Mouse (Mus musculus) CD4-positive helper T cell, adult 2 months (primary cell): Measurements from ENCODE around the gene Ccnj.

Experiments
- DNase-seq: peaks from one replicate; pipeline ENCODE4 v3.0.0-alpha.2; 2012; ENCODE audit warnings: low read depth, missing footprints, low spot score

Ccnj gene

DNA sequence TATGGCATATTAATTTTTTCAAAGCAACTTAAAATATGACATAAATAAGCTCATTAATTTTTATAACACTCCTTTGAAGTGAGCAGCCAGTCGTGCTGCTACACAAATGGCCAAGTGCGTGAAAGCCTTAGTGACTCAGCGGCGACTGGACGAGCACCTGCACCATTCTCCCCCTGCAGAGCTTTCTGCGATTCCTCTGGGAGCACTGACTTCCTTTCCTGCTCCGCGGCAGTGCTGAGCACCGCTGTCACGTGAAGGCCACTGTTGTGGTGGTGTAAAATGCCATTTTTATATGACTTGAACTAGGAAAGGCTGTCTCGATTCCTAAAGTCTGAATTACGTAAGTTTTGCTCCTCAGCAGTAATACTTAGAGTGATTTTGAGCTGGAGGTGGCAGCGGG lies 10.5 kb downstream of the Ccnj start:
- no peak for DNase-seq

DNA sequence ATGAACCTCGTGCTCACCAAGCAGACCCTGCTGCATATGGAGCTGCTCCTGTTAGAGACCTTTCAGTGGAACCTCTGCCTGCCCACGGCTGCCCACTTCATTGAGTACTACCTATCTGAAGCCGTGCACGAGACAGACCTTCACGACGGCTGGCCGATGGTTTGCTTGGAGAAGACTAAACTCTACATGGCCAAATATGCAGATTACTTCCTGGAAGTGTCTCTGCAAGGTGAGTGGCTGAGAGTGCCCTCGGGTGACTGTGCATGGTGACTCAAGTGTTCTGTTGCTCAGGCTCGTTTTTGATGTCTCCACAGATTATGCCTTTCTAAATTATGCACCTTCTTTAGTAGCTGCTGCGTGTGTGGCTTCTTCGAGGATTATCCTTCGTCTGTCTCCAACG lies 13.7 kb downstream of the Ccnj start:
- DNase-seq: no peak

DNA sequence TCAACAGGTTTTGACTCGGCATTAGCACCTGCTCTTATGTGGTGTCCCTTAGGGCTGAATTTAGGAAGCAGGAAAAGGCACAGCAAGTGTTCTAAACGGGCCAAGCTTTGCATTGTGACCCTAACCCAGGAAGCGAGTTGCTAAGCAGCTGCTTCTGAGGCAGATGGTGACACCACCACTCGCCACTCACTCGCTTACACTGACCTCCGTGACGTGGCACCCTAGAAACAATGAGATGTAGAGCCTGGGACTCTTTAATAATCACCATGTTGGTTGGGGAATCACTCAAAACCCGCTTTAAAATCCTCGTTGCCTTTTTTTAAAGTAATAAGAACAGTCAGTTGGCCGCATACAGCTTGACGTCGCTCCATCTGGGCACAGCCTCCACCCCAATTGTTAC lies 18.3 kb downstream of the Ccnj start:
- DNase-seq: no peak

DNA sequence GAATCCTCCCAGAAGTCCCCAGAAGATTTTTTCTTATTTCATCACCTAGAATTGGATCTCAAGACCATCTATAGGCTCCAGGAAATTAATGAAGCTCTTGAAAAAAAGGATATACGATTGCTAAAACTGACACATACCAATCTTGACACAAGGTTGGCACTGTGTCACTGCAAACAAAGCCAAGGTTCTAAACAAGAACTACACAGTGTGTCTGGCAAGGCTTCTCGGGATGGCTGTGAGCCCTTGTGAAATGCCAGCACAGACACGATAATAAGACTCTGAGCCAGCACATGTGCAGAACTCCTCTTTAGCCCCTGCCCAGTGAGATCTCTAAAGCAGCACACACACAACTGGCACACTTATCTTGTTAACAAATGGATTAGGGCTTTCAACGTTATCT lies 28.5 kb downstream of the Ccnj start:
- no peak for DNase-seq

DNA sequence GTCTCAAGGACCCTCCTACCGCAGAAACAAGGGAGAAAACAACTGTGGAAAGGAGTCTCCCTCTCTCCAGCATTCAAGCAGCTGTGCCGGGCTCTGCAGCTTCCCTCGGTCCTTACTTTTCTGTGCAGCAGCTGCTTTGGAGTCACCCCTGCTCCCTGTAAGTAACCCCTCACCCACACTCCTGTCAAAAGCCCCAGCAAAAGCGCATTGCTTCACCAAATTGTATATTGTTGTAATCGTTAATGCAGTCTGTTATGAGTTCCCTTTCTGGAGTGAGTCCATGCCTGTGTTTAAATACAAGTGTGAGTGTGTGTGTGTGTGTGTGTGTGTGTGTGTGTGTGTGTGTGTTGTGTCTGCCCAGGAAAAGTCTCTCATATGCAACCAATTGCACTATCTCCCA lies 37.2 kb downstream of the Ccnj start:
- DNase-seq: no peak

DNA sequence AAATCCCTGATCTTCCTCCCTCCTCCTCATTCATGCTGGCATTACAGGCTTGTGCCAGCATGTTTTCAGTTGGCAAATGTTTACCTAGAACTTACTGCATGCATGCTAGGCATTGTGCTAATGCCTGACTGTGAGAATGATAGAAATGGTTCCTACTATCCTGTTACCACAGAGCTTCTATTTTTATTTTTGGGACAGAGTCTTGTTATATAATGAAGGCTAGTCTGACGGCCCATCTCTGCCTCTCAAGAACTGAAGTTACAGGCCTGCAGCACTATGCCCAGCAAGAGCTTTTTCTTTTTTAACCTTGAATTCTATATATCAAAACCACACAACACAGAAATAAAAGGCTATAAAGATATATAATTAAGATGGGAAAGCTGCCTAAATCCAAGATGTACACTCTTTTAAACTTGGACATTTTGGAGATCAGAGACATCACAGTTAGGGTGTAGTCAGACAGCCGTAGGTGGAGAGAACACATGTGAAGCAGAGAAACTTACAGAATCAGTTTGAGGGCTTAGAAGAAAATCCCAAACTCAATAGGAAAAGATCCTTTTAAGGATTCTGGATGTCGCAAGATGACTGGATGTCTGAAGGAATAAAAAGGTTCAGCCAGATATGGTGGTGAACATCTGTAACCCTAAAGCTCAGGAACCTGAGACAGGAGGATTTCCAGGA lies 38.5 kb downstream of the Ccnj start:
- no peak for DNase-seq

DNA sequence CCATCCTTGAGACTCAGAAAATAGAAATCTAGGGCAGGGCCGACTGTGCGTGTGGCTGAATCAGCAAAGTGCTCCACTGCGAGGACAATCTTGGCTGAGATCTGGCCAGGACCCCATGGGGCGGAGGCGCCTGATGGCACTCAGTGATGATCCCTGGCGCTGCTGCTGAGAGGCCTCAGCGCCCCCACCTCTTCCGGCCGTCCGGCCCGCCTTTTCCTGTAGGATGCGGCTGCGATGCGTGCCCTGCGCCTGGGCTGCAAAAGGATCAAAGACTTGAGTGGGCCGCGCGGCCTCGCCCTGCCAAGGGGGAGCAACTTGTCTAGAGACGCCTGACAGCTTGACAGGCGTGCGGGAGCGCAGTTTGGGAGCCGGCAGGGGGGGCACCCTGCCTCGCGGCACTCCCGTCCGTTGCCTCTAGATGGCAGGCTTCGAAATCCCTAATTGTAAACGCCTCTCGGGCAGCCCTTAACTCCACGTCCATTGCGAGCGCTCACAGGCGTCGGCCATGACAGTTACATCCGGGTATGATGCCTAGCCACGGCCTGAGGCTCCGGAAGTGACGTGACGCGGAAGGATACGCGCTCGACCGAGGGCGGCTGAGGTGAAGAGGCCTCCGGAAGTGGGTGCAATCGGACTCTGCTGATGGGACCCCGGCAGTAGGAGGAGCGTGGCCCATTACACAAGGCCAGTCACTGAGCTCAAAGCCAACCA lies 42.0 kb downstream of the Ccnj start:
- peak; percentile 86 for DNase-seq

DNA sequence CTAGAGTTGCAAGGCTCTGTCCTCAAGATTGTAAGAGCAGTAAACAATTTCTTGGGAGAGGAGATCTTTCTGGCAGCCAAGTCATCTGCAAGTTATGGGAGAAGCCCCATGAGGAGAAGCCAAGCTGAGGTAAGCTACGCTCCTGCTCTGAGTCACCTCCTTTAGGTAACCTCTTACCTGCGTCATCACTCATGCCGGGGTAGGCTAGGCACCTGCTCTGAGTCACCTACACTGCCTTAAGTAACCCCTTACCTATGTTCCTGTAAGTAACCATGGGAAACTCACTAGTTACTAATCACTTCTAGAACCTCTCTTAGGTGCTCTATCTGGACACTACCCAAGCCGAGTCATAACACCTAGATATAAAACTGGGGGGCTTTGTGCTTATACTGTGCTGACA lies 50.6 kb downstream of the Ccnj start:
- no peak for DNase-seq

DNA sequence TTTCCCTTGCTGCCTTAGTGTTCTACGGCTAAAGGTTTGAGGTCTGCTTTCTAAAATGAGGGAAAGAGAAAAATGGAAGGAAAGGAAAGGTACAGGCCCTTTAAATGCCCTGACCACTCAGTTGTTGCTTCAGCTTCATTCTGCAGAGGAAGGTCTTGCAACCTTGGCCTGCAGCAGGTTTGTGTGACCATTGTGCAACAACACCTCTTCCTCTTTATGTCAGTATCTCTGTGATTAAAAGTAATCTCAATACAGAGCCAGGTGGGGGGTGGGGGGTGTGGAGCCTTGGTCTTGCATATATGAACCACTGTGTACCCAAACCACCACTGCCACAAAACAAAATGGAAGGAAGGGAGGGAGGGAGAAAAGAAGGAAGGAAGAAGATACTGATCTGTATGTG lies 57.8 kb downstream of the Ccnj start:
- DNase-seq: no peak

DNA sequence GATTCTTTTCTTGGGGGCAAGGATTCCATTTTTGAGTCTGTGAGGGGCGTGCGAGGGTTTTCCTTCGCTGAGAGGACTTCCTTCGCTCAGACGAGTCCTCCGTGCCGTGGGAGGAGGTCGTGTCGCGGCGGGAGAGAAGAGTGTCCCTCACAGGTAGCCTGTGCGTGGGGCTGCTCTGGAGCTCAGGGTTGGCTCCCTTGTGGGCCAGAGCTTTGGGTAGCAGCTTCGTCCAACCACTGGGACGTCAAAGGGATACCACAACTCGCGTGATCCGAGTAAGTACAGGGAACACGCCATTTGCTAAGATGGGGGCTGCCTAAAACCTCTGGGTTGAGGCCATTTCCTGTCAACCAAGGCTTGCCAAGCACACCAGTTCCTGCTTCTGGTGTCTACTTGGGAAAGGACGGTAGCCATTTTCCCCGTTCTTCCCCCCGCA lies 63.0 kb downstream of the Ccnj start:
- DNase-seq: no peak

DNA sequence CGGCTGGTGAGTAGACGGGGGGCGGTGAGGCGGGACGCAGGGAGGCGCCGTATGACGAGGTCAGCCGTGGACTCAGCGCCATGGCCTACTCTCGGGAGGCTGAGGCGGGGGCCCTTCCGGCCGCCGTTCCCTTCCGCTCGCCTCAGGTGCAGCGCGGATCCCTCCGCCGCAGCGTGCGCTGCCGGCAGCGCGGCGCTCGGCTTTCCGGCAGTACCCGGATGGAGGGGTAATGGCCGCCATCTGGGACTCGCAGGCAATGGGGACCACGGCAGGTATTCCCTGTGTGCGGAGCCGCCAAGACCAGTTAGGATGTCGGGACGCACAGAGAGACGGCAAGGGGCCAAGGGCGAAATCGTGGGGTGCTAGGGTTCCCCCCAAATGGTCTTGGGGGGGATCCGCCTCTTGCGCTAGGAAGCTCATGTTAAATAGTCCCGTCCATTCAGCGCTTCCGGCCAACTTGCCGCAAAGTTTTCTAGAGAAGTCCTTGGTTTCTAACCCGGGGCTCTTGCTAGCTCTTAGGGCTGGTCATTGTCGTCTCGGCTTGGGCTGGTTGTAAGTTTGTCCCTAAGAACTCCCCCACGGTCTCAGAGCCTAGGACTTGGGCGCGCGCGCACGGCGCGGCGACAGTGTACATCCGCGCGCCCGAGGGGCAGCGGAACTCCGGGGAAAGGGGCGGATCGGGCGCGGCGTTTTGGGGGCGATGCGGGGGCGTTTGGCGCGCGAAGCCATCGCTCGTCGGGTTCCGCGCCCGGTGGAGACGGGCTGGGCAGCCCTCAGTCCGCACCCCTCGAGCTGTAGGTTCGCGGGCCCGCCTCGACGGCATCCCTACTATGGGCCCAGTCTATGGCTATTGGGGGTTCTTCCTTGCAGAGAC lies 63.7 kb downstream of the Ccnj start, which contains the start of gene Zfp518a:
Zfp518a (plus strand) TSS at position 187 of the 874 bp plus-strand sequence.
- peak; percentile 97 for DNase-seq

DNA sequence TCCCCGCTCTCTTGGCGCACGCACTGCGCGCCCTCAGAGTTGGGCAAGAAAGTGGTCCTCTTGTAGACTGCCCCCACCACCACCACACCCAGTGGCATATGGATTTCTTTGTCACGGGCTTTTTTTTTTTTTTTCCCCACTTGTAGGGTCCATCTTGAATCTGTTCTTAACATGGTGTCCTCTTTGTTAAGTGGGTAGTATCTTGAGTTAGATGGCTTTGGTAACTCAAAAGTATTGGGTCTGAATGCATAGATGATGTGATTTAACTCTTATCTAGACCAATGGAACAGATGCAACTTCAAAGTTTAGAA lies 64.3 kb downstream of the Ccnj start:
- DNase-seq: no peak
